Mouse (Mus musculus) thymus, postnatal 14 days (tissue): ENCODE data around the gene Hlcs.
A peak's percentile ranks its signal among the peaks of the same experiment; 100 is the strongest.

Experiments used
- DNase-seq: peaks from one replicate; pipeline ENCODE4 v3.0.0; 2021

The Hlcs gene

DNA sequence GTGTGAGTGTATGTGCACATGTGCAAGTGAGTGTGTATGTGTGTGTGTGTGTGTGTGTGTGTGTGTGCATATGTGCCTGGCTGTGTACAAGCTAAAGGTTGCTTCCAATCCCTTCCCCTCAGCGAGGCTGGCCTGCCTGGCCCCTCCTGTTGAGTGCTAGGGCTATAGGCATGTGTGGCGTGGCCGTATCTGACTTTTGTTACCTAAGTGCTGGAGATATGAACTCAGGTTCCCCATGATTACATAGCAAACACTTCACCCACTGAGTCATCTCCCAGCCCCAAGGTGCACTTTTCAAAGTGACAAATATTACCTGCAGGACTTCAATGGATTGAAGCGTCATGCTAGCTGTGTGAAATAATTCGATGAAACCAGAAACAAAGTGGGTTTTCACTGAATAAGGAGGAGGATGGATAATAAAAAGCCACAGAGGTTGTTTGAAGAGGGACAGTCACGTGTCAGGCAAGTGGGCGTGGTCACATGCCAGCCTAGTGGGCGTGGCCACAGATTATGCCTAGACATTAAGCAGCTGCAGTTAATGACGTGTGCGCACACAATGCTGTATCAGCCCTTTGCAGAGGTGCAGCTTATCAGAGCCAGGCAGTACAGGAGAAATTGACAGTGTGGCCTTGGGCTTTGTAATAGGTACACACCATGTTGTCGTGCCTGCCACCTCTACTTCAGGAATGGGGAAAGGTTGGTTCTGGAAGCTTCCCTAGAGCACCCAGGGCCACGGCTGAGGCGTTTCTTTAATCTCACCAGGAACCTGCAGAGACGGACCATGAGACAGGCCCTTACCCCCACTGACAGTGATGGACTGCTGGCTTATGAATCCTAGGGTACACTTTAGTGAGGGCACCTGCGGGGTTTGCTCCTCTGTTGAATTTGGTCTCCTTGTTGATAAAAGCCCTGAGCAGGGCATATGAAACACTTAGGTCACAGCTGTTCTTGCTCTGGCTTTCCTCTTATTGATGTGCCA is 163.0 kb downstream of the Hlcs start:
- DNase-seq: no peak

DNA sequence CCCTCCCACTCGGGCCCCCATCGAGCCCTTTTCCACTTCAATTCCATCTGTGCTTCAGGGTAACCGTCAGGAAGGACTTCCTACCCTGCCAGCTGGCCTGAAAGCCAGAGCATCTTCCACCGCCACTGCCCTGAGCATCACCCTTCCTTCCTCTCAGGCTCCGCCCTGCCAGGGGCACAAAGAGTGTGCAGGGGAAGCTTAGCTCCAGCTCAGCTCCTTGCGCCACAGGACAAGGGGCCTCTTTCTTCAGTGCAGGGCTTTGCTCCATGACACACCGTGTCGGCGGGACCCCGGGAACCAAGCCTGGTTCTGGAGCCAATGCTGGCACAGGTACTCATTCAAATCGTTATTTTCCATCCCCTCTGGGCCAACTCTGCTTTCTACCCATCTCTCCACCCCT is 165.2 kb downstream of the Hlcs start:
- DNase-seq: no peak

GRCm38 (mm10) chr16:94143325-94143724 is 170.0 kb downstream of the Hlcs start:
- DNase-seq: no peak

GRCm38 (mm10) chr16:94140746-94141145 is 172.6 kb downstream of the Hlcs start:
- DNase-seq: no peak

GRCm38 (mm10) chr16:94134218-94134617 is 179.2 kb downstream of the Hlcs start:
- peak; percentile 31 for DNase-seq

DNA sequence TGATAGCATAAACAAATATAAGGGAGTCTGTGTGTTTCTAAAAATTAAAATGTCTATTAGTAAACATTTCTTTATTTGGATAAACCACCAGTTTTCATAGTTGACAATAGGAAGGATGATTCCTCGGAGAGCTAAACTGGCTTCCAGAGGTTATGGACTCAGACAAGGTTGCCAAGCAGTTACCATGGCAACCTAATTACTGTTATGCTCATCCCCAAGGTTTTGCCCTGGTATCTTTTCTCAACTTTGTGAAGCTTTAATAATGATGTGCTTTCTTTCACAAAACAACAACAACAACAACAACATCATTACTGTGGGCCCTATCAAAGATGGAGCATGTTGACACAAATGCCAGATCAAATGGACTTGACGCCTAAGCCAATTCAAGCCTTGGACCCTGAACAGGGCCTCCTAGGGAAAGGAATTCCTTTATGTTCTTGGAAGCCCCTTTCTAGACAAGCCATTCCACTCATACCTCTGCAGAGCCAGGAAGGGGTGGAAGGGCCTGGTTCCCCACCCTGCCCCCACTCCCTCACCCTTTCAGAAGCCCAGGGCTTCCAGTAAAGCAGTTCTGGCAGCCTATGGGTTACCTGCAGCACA is 185.0 kb downstream of the Hlcs start:
- DNase-seq: no peak

DNA sequence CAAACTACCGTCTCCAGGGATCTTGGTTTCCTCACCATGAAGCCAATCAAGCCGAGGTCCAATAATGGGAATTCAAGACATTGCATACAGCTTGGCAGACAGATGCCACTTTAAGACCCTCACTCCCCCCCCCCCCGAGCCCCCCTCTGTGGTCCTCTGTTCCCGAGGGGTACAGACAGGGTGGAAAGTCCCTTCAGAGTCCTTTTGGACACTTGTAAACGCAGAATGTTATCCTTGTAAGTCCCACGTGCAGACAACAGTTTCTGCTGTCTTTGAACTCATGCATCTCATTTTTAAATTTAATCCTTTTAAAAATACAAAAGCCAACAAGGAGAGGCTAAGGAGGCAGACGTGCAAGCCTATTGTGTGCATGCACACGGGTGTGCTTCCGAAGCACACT is 187.2 kb downstream of the Hlcs start:
- DNase-seq: no peak

DNA sequence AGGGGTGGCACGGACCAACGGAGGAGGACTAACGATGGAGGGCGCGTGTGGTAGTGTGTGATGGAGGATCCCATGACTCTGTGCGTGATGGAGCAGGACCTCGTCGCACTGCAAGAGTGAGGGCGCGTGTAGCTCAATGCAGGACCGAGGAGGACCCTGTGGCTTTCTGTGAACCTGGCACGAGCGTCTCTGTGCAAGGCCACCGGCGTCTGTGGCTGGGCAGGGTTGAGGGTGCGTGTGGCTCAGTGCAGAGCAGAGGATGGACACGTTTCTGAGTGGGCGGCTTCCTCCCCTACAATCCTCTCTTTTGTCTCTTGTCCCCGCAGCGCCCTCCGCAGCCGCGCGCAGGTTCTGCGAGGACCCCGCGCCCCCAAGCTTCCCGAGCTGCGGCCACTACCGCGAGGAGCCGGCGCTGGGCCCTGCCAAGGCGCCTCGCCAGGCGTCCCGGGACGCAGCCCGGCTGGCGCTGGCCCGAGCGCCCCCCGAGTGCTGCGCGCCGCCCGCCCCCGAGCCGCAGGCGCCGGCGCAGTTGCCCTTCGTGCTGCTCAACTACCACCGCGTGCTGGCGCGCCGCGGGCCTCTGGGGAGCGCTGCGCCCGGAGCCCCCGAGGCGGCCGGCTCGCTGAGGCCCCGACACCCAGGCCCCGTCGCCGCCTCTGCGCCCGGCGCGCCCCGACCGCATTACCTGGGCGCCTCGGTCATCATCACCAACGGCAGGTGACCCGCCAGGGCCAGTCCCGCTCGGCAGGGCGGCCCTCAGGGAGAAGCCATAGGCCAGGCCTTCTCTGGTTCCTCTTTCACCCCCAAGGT is 188.0 kb downstream of the Hlcs start:
- no peak for DNase-seq

DNA sequence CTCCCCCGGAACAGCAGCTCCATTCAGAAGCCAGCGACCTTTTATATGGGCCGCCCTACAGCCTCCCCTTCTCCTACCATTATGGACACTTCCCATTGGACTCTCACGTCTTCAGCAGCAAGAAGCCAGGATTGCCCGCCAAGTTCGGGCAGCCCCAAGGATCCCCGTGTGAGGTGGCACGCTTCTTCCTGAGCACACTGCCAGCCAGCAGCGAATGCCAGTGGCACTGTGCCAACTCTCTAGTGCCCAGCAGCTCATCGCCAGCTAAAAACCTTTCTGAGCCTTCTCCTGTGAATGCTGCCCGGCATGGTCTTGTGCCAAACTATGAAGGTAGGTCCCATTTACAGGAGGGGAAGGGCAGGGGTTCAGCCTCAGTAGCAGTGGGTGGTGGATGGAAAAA is 190.1 kb downstream of the Hlcs start:
- DNase-seq: no peak

DNA sequence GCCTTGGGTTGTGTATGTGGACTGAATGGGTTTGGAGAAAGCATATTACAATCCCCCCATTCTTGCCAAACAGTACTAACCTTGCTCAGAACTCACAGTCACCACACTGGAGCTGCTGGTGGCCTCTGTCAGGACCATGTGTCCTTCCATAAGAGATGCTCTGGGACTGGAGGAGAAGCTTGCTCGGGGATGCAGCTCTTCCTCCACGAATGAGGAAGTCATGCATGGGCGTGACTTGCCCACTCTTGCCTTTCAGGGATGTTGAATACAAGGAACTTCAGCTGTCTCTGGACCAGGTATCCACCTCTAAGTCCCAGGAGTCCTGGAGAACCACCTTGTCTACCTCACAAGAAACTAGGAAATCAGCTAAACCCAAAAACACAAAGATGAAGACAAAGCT is 191.0 kb downstream of the Hlcs start:
- DNase-seq: no peak

- DNase-seq: no peak
These were observed 195.0 kb downstream of the Hlcs start for GRCm38 (mm10) chr16:94118394-94118793.

DNA sequence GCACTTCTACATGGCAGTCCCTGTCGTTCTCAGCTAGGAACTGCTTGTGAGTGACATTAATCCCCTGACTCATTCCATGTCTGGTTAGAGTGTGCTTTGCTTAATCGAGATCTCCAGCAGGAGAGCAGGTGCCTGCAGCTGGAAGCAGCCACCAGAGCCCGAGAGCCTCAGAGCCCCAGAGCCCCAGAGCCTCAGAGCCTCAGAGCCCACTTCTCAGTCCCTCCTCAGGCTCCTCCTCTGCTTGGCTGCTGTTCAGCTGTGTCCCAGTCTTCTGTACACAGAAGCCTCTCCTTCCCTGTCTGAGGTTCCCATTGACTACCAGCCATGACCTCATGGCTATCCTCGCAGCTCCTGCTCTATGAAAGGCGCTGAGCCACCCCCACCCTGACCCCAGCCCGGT is 196.0 kb downstream of the Hlcs start:
- no peak for DNase-seq

DNA sequence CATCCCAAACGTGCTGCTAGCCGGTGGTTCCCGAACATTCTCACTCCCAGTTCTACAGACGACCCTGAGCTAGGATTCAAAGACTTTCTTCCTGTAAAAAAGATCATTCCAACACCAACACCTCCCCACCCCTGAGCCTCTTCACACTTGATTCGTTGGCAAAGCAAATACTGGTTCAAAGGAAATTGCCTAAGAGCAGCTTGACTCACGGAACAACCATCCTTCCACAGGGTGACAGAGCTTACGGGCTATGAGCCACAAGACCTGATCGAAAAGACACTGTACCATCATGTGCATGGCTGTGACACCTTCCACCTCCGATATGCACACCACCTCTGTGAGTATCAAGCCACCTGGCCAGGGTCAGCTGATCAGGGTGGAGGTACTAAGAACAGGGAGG is 198.7 kb downstream of the Hlcs start:
- no peak for DNase-seq

GRCm38 (mm10) chr16:94113160-94113559 is 200.2 kb downstream of the Hlcs start:
- no peak for DNase-seq

DNA sequence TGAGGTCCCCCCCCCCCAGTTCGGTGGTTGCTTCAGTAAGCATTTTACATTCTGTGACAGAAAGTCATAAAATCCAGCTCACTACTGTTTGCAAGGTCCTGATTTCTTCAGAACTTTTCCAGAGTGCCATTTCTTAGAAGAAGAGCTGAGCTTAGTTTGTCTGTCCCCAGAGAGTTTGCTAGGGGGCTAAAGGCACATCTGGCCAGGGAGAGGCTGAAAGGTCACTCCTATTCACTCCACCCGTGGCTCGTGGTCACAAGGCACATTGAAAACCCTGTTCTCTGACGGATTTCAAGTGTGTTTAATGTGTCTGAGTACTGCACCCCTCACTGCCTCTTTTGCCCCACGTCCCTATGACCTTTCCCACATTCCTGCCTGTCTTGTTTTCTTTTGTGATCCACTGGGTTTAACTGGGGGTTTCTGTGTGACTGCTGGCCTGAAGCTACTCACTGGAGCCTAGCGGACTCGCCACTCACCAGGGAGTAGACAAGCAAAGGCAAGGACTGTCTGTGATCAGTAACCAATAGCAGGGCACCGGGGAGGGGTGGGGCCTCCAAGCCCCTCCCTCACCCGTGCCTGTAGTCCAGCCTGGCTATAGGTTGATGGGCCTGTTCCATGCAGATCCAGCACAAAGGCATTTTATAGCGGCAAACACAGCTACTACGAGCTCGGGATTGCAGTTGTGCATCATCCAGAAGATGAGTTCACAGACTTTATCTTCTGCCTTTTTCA is 215.5 kb downstream of the Hlcs start:
- DNase-seq: no peak

DNA sequence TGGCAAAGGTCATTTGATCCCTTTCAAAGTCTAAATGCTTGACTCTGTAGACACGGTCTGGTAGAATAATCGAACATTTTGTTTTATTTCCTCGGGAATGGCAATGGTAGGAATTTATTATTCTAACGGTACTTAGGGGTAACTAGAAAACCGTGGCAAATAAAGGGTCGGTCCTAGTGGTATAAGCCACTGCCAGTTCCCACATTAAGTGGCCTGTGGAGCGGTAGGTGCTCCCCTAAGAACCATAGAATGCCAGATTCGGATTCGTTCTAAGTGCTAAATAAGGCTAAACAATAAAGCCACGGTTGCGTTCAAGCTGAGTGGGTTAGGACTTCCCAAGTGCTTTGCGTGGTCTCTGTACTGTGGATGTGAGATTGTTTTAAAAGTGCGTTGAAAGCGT is 216.9 kb downstream of the Hlcs start:
- DNase-seq: no peak

DNA sequence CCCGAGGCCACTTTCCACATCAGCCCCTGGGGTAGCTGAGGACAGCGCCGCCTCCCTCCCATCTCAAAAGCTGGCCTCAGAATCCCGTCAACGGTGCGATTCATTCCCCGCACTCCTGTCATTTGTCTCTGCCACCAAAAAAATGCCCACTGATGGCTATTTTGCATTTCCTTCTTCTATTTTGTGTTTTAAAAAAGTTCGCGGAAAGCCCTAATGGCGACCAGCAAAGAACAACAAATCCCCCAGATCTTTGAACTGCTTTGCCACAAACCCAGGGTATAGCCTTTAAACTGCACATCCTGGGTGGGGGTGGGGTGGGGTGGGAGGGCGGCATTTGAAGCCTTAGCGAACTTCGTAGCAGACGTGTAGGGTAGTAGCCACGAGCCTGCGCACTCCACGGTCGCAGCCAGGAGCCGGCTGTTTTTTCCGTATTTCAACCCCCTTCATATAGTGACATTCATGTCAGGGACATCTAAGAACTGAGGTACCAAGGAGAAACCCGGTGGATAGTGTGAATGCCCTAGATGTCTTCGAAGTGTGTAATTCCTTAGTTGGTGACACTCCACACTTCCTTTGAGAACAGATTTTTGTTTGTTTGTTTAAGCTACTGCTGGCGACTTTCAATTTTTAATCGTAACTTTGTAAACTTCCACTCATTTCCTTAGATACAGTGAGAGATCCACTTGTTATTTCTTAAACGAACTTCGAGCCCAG is 218.1 kb downstream of the Hlcs start:
- no peak for DNase-seq

DNA sequence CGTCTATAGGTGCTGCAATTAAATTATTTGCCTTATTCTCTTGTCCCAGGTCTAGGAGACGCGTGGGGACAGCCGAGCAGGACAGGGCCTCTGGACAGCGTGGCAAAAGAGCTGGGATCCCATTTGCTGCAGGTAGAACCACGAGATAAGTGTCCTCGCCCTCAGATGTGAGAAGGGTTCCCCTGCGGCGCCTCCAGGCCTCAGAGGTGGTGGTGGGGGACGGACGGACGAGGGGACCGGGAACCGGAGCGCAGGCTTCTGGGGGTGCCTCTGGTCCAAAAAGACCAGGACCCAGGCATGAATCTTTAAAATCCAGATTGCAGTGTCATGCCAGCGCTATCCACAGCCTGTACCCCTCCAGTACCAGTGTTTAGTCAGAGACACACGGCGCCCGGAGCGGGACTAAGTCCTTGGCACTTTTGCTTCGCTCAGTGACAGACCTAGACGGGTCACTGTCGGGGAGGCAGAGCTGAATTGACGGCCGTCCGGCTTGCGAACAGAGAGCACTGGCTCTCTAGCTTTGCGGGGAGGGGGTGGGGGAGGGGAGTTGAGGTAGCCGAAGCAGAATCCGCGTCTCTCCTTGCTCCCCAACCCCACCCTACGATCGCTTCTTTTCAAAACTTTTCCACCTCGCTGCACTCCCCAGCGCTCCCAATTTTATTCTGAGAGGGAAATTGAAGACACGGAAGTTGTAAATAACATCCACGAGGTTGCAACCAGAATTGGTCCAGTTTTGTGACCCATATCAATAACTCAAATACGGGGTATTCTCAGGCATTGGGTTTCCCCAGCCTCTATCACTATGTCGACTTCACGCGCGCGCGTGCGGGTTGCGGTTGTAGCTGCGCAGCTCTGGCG is 218.9 kb downstream of the Hlcs start:
- DNase-seq: no peak

GRCm38 (mm10) chr16:94093151-94093863 is 220.1 kb downstream of the Hlcs start:
- DNase-seq: no peak

- no peak for DNase-seq
These were observed 220.7 kb downstream of the Hlcs start for GRCm38 (mm10) chr16:94092511-94093150.
